Mouse (Mus musculus) kidney, adult 11 months (tissue): ENCODE data around the gene Nutf2-ps1.
A peak's percentile ranks its signal among the peaks of the same experiment; 100 is the strongest.

ENCODE experiments used
- DNase-seq: peaks from one replicate; pipeline ENCODE4 v3.0.0; 2022

Nutf2-ps1 gene

GRCm38 (mm10) chr19:53568553-53568952, 20.3 kb downstream of the Nutf2-ps1 start:
- DNase-seq = no peak

- no peak for DNase-seq
Measured at GRCm38 (mm10) chr19:53567864-53568263, 21.0 kb downstream of the Nutf2-ps1 start.

DNA sequence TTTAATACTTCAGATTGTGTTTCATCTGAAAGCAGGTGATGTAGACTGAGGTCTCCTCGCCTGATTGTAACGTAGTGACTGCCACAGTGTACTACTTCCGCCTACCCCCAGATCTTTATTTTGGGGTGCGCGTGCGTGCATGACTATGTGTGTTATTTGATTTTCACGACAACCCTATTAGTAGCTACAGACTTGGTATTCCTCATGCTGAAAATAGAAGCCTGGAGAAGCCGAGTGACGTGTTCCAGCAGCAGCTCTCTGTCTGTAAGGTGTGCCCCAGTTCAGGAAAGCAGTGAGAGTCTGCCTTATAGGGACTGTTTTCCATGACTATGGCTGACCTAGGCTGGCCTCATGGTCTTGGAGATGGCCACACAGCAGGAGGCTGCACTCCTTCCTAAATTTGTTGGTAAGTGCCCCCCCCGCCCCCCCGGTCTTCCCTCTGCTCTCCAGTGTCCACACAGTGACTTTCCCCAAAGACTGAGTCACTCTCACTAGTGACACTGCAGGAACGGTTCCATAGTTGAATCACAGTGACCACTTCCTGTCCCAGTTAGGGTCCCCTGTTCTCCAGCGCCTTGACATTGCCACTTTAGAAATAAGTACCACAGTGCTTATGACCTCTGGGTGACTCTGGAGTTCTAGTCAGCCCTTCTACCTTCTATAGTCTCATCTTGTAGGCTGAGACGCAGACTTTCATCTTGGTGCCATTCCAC, 23.1 kb downstream of the Nutf2-ps1 start:
- no peak for DNase-seq

DNA sequence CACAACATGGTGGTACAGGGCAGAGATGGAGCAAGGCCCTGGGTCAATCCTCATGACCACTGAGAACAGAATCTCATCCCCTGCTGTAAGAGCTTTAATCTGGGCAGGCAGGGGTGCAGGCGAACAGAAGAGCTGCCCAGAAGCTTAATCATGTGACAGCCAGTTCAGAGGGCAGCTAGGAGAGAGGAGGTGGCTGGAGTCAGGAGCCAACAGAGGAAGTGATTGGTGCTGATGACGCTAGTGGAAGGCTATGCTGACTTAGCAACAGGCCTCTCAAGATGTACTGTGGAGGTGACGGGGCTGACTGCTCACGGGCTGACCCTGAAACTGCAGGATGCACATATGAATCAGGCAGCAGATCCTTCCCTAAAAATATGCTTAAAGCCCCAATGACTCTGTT, 24.7 kb downstream of the Nutf2-ps1 start:
- DNase-seq = peak; percentile 76

DNA sequence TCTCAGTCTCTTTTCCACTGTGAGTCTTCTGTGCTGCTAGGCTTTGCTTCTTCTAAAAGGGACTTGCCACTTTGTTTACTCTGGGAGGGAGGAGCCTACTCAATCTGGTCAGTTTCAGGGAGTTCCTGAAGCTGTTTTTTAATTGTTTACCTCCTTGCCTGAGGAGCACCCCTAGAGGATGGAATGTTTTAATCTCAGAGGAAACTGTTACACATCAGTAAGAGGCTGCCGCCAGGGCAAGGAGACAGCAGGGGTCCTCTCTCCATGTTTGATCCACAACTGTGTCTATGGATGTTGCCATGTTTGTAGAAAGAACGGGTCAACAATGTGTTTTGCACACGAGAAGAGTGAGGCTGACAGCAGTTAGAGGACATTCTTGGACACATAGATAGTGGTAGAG, 28.4 kb downstream of the Nutf2-ps1 start:
- DNase-seq = no peak

- DNase-seq = no peak
Measured at GRCm38 (mm10) chr19:53557267-53557936, 31.5 kb downstream of the Nutf2-ps1 start.

DNA sequence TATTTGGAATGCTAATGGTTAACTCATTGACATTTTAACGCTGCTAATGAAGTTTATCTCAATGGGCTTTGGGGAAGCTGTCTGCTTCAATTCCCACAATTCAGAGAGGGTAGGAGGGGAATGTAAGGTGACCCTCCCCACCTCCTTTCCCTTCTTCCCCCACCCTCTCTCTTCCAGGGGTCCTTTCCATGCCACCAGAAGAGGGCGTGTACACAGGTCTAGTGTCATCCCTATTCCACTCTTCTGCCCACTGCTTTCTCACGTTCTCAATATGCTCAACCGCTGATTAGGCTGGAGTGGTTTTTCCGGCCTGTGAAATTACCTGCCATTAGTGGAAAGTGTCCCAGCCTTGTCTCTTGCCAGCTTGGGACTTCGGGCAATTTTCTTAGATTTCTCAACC, 32.0 kb downstream of the Nutf2-ps1 start:
- no peak for DNase-seq

GRCm38 (mm10) chr19:53554981-53555616, 33.8 kb downstream of the Nutf2-ps1 start:
- DNase-seq = no peak

GRCm38 (mm10) chr19:53554402-53554801, 34.5 kb downstream of the Nutf2-ps1 start:
- DNase-seq = peak; percentile 57

- no peak for DNase-seq
Measured at GRCm38 (mm10) chr19:53552795-53553194, 36.1 kb downstream of the Nutf2-ps1 start.

GRCm38 (mm10) chr19:53552216-53552786, 36.6 kb downstream of the Nutf2-ps1 start:
- no peak for DNase-seq

GRCm38 (mm10) chr19:53550972-53551371, 37.9 kb downstream of the Nutf2-ps1 start:
- no peak for DNase-seq

DNA sequence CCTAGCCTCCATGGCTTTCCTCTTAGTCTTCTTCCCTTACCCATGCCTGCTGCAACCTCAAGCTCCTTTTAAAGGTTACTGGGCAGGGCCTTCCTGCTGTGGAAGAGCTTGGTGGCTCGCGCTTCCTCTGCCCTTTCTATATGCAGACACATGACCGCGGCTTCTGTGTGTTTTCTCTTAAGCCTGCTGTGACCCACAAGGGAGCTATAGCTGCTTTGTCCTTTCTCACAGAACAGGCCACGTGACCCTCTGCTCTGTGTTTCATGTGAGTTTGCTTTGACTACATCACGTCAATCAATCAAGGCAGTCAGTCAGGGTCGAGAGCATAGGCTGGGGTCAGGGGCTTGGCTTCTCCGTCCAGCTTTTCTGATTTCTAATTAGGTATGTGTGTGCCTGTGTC, 41.3 kb downstream of the Nutf2-ps1 start:
- no peak for DNase-seq

- DNase-seq = no peak
Measured at GRCm38 (mm10) chr19:53544923-53545561, 43.8 kb downstream of the Nutf2-ps1 start.

DNA sequence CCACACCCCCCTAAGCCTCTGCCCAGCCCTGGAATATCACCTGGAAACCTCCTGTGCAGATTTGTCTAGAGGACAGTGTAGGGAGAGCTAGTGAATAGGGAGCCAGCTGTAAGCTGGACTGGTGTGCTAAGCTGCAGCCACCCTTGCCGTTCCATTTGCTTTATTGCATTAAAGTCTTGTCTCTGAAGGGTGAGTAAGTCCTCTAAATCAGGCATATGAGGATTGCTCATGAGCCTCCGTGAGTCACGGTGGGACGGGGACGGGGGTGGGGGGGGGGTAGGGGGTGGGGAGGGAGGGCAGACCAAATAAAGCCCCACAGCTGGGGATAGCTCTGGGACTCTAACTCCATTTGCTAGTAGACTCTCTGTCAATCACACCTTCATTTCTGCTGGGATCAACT, 45.3 kb downstream of the Nutf2-ps1 start:
- no peak for DNase-seq

DNA sequence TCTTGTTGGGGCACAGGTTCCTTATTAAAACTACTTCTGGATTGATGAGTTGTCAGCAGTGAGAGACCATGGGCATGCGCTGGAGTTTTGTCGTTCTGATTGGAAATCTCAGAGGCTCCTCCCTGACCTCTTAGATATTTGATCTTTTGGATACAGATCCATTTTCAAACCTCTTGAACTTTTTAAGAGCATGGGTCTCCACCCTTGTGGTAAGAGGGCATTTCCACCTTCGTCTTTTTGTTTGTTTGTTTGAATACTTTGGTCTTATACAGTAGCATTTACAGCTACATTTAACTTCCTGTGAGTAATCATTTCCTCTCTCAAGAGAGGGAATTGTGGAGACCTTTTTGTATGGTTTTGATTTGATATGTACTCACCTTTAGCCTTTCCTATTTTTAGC, 49.6 kb downstream of the Nutf2-ps1 start:
- DNase-seq = no peak

DNA sequence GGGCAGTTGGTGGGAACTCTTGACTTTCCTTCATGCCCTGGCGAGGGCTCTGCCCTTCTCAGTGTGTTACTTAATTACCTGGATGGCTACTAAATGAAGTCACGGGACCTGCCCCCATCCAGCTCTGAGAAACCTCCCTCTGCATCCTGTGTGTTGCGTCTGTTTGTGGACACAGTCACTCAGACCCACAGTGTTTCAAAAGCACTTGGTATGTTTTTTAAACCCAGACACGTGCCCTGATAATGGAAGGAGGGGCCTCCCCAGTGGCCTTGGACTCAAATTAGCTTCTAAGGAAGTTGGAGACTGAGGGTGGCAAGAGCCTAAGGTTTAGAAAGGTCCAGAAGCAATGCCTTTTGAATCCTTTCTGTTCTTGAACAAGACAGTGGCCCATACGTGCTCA, 50.1 kb downstream of the Nutf2-ps1 start:
- peak; percentile 21 for DNase-seq
